Mouse (Mus musculus): ENCODE data around the gene Ccni. TPM values are rescaled to one million over a fixed set of nuclear protein-coding genes. Genes with fewer than 3 reads are reported as not detected.

The Ccni gene
- polyA plus RNA-seq, 2 experiments: 21.7 to 39.3 TPM

DNA sequence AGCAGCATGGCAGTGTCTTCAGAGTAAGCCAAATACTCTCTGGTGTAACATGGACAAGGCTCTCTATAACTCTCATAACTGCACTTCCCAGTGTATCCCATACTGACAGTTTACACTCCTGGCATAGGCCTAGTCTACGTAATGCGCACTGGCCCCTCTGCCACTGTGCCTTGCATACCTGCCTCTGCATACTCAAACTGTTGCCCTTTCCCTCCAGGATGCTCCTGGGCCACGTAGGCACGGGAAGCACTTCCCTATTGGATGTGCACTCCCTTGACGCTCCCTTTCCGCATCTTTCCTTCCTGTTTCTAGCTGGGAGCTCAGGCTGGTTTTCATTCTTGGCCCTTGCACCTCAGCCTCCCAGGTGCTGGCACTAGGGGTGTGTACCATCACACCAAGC, 21.7 kb downstream of the Ccni start:
- TF ChIP-seq EP300 (IDR thresholded peaks at IDR 0.05; ENCODE audit: low read depth) (no peak), CTCF (IDR thresholded peaks at IDR 0.05; ENCODE audit: low read depth) (no peak)
- Histone ChIP-seq H3K27me3 (ENCODE audit: control insufficient read depth, insufficient read depth, low read length) (no peaks in the 10 kb centered on the region), H3K9me3 (ENCODE audit: control insufficient read depth, low read length) (no peaks in the 10 kb centered on the region), H3K27ac (no peak overlapping the region), H3K36me3 (replicated peaks; ENCODE audit: control insufficient read depth, insufficient read depth, low read depth) (peaks cover 39% of the 10 kb centered on the region), H3K4me2 (ENCODE audit: low read depth) (no peak overlapping the region), H3K4me1 (replicated peaks; ENCODE audit: control insufficient read depth in 2 of 2, insufficient read depth in 2 of 2, low read length in 1 of 2) (no peaks in the 10 kb centered on the region), H3K9ac (replicated peaks) (no peak overlapping the region), H3K4me3 (ENCODE audit: insufficient read depth in 1 of 2, low read depth in 2 of 2, low read length in 2 of 2) (no peak overlapping the region)
- WGBS (ENCODE audit: insufficient replicate concordance): 87% methylated on average over 6 of the region's 6 CpGs
- no peak for ATAC-seq (ENCODE audit: insufficient read depth)
- DNase-seq (ENCODE audit: low read depth in 3 of 3, low spot score in 3 of 3): no peak

DNA sequence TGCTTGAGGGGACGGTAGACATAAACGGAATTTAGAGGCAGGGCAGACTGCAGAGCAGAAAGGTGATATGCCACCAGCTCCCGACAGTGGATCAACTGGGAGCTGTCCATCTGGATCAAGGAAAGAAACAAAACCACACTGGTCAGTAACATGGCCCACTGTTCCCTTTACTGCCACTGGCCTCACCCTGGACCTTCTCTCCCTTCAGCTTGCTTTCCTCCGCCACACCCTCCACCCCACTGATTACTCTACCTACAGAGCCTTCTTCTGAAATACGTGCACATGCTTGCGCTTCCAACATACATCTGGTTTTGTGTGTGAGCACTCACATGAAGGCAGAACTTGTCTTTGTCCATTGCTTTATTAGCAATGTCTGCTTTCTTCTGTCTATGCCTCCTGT, 23.0 kb downstream of the Ccni start:
- TF ChIP-seq EP300 (IDR thresholded peaks at IDR 0.05; ENCODE audit: low read depth): no peak
- no peak overlapping the region for H3K4me3 ChIP-seq (ENCODE audit: insufficient read depth in 1 of 2, low read depth in 2 of 2, low read length in 2 of 2)
- no peaks in the 10 kb centered on the region for H3K9me3 ChIP-seq (ENCODE audit: control insufficient read depth, low read length)
- H3K27me3 ChIP-seq (ENCODE audit: control insufficient read depth, insufficient read depth, low read length): no peaks in the 10 kb centered on the region
- H3K4me2 ChIP-seq (ENCODE audit: low read depth): no peak overlapping the region
- 85% methylated on average over 6 of the region's 6 CpGs for WGBS (ENCODE audit: insufficient replicate concordance)
- no peak overlapping the region for H3K9ac ChIP-seq (replicated peaks)
- H3K27ac ChIP-seq: no peak overlapping the region
- no peak for ATAC-seq (ENCODE audit: insufficient read depth)
- no peaks in the 10 kb centered on the region for H3K4me1 ChIP-seq (replicated peaks; ENCODE audit: control insufficient read depth in 2 of 2, insufficient read depth in 2 of 2, low read length in 1 of 2)
- peaks cover 33% of the 10 kb centered on the region for H3K36me3 ChIP-seq (replicated peaks; ENCODE audit: control insufficient read depth, insufficient read depth, low read depth)
- DNase-seq (ENCODE audit: low read depth in 3 of 3, low spot score in 3 of 3): no peak

DNA sequence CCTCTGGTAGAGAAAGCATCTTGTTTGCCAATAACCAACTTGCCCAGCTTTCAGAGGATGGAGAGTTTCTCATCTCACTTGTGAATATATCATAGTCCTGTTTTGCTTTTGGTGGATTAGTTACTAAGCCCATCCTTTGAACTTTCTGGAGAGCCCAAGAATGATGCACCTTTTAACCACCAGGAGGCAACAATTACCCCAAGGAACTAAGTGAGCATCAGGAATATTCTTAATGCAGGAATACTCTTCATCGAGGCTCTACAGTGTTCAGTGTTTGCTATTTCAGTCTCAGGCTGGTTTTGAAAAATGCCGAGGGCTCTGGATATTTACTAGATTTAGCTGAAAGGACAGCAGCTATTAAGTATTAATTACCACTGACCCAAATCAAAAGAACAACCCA, 26.0 kb downstream of the Ccni start:
- no peak for ATAC-seq (ENCODE audit: insufficient read depth)
- Histone ChIP-seq H3K9ac (replicated peaks) (no peak overlapping the region), H3K27me3 (ENCODE audit: control insufficient read depth, insufficient read depth, low read length) (no peaks in the 10 kb centered on the region), H3K4me3 (ENCODE audit: insufficient read depth in 1 of 2, low read depth in 2 of 2, low read length in 2 of 2) (no peak overlapping the region), H3K36me3 (replicated peaks; ENCODE audit: control insufficient read depth, insufficient read depth, low read depth) (peaks cover 13% of the 10 kb centered on the region), H3K4me2 (ENCODE audit: low read depth) (no peak overlapping the region), H3K4me1 (replicated peaks; ENCODE audit: control insufficient read depth in 2 of 2, insufficient read depth in 2 of 2, low read length in 1 of 2) (no peaks in the 10 kb centered on the region), H3K9me3 (ENCODE audit: control insufficient read depth, low read length) (no peaks in the 10 kb centered on the region), H3K27ac (no peak overlapping the region)
- peak; percentile 59 for TF ChIP-seq CTCF (IDR thresholded peaks at IDR 0.05; ENCODE audit: low read depth)
- TF ChIP-seq EP300 (IDR thresholded peaks at IDR 0.05; ENCODE audit: low read depth): no peak
- 59% methylated on average over 2 of the region's 2 CpGs for WGBS (ENCODE audit: insufficient replicate concordance)
- DNase-seq (ENCODE audit: low read depth in 3 of 3, low spot score in 3 of 3): no peak

- DNase-seq (ENCODE audit: low read depth in 3 of 3, low spot score in 3 of 3): no peak
- Histone ChIP-seq H3K9me3 (ENCODE audit: control insufficient read depth, low read length) (no peaks in the 10 kb centered on the region), H3K4me2 (ENCODE audit: low read depth) (no peak overlapping the region), H3K4me3 (ENCODE audit: insufficient read depth in 1 of 2, low read depth in 2 of 2, low read length in 2 of 2) (no peak overlapping the region), H3K4me1 (replicated peaks; ENCODE audit: control insufficient read depth in 2 of 2, insufficient read depth in 2 of 2, low read length in 1 of 2) (no peaks in the 10 kb centered on the region), H3K9ac (replicated peaks) (no peak overlapping the region), H3K27ac (no peak overlapping the region), H3K27me3 (ENCODE audit: control insufficient read depth, insufficient read depth, low read length) (no peaks in the 10 kb centered on the region), H3K36me3 (replicated peaks; ENCODE audit: control insufficient read depth, insufficient read depth, low read depth) (peaks cover 8% of the 10 kb centered on the region; the same call in 1 of the 2 replicates)
- no peak for TF ChIP-seq CTCF (IDR thresholded peaks at IDR 0.05; ENCODE audit: low read depth)
- TF ChIP-seq EP300 (IDR thresholded peaks at IDR 0.05; ENCODE audit: low read depth): no peak
- WGBS (ENCODE audit: insufficient replicate concordance): 64% methylated on average over 6 of the region's 6 CpGs
- no peak for ATAC-seq (ENCODE audit: insufficient read depth)
These were observed 27.7 kb downstream of the Ccni start for GRCm38 (mm10) chr5:93178616-93179015.

- no peak for TF ChIP-seq CTCF (IDR thresholded peaks at IDR 0.05; ENCODE audit: low read depth)
- TF ChIP-seq EP300 (IDR thresholded peaks at IDR 0.05; ENCODE audit: low read depth): no peak
- DNase-seq (ENCODE audit: low read depth in 3 of 3, low spot score in 3 of 3) (no peak), ATAC-seq (ENCODE audit: insufficient read depth) (no peak)
- Histone ChIP-seq H3K4me1 (replicated peaks; ENCODE audit: control insufficient read depth in 2 of 2, insufficient read depth in 2 of 2, low read length in 1 of 2) (no peaks in the 10 kb centered on the region), H3K27ac (no peak overlapping the region), H3K4me2 (ENCODE audit: low read depth) (no peak overlapping the region), H3K36me3 (replicated peaks; ENCODE audit: control insufficient read depth, insufficient read depth, low read depth) (no peaks in the 10 kb centered on the region; the same call in 1 of the 2 replicates), H3K9ac (replicated peaks) (no peak overlapping the region), H3K27me3 (ENCODE audit: control insufficient read depth, insufficient read depth, low read length) (no peaks in the 10 kb centered on the region), H3K4me3 (ENCODE audit: insufficient read depth in 1 of 2, low read depth in 2 of 2, low read length in 2 of 2) (no peak overlapping the region), H3K9me3 (ENCODE audit: control insufficient read depth, low read length) (no peaks in the 10 kb centered on the region)
- 75% methylated on average over 6 of the region's 6 CpGs for WGBS (ENCODE audit: insufficient replicate concordance)
These were observed 31.6 kb downstream of the Ccni start for GRCm38 (mm10) chr5:93174675-93175074.

All from liver, embryonic 14.5 days (tissue).